Mouse (Mus musculus): ENCODE data around the gene Hephl1.

Hephl1 gene

GRCm38 (mm10) chr9:15045740-15046139 lies 66.2 kb downstream of the Hephl1 start:
- no peak for DNase-seq

GRCm38 (mm10) chr9:15045084-15045669 lies 66.7 kb downstream of the Hephl1 start, which contains the start of gene Panx1:
Gene Panx1, minus strand, starts transcription at chr9:15045478.
- DNase-seq = peak; percentile 74

- no peak for DNase-seq
These were observed 67.4 kb downstream of the Hephl1 start for GRCm38 (mm10) chr9:15044391-15045083.

- DNase-seq = no peak
These were observed 70.4 kb downstream of the Hephl1 start for GRCm38 (mm10) chr9:15041556-15041955.

- DNase-seq = no peak
These were observed 72.1 kb downstream of the Hephl1 start for GRCm38 (mm10) chr9:15039848-15040247.

- DNase-seq = no peak
These were observed 74.2 kb downstream of the Hephl1 start for GRCm38 (mm10) chr9:15037704-15038103.

GRCm38 (mm10) chr9:15037237-15037636 lies 74.7 kb downstream of the Hephl1 start:
- no peak for DNase-seq

GRCm38 (mm10) chr9:15036807-15037206 lies 75.1 kb downstream of the Hephl1 start:
- DNase-seq = no peak

GRCm38 (mm10) chr9:15036405-15036804 lies 75.5 kb downstream of the Hephl1 start:
- no peak for DNase-seq

GRCm38 (mm10) chr9:15035979-15036378 lies 75.9 kb downstream of the Hephl1 start:
- DNase-seq = no peak

- DNase-seq = peak; percentile 22
These were observed 77.2 kb downstream of the Hephl1 start for GRCm38 (mm10) chr9:15034546-15035273.

- peak; percentile 37 for DNase-seq
These were observed 78.2 kb downstream of the Hephl1 start for GRCm38 (mm10) chr9:15033568-15034160.

GRCm38 (mm10) chr9:15032797-15033196 lies 79.1 kb downstream of the Hephl1 start:
- DNase-seq = no peak

GRCm38 (mm10) chr9:15030771-15031170 lies 81.1 kb downstream of the Hephl1 start:
- DNase-seq = peak; percentile 53

GRCm38 (mm10) chr9:15029025-15029727 lies 82.7 kb downstream of the Hephl1 start:
- DNase-seq = peak; percentile 49

- DNase-seq = no peak
These were observed 84.2 kb downstream of the Hephl1 start for GRCm38 (mm10) chr9:15027725-15028124.

GRCm38 (mm10) chr9:15023049-15023448 lies 88.9 kb downstream of the Hephl1 start:
- DNase-seq = no peak

- no peak for DNase-seq
These were observed 90.8 kb downstream of the Hephl1 start for GRCm38 (mm10) chr9:15021156-15021555.

GRCm38 (mm10) chr9:15020561-15021080 lies 91.3 kb downstream of the Hephl1 start:
- no peak for DNase-seq

GRCm38 (mm10) chr9:15018756-15019131 lies 93.2 kb downstream of the Hephl1 start:
- no peak for DNase-seq

- no peak for DNase-seq
These were observed 93.8 kb downstream of the Hephl1 start for GRCm38 (mm10) chr9:15017791-15018755.
